Mouse (Mus musculus) hindbrain, embryonic 14.5 days (tissue): ENCODE measurements around the gene Btbd18. TPM values are rescaled to one million over a fixed set of nuclear protein-coding genes. Genes with fewer than 3 reads are reported as not detected.

ENCODE experiments used
- ATAC-seq: fragments of 200-750 bp; cut with Nextera tagmentation; 2 replicates; pipeline ENCODE4 v1.8.0; 2017; ENCODE audit warnings: moderate number of reproducible peaks, mild to moderate bottlenecking, moderate TSS enrichment, moderate library complexity; ENCODE audit not compliant: low FRiP score
- DNase-seq: peaks from one replicate; pipeline ENCODE4 v3.0.0-alpha.2; 2015; ENCODE audit warnings: low spot score
- H3K27ac ChIP-seq: fragments of 300-500 bp; sonication (generic); 2 replicates; pipeline ENCODE4 v1.5.1; 2014; ENCODE audit warnings: mild to moderate bottlenecking, moderate library complexity
- H3K27me3 ChIP-seq: fragments of 300-500 bp; sonication (generic); 2 replicates; pipeline ENCODE4 v1.6.1; 2014; ENCODE audit warnings: mild to moderate bottlenecking, low read length, mixed read lengths; ENCODE audit not compliant: control insufficient read depth, insufficient read depth
- H3K36me3 ChIP-seq: fragments of 300-500 bp; sonication (generic); replicated peaks from 2 replicates; pipeline ENCODE4 v1.6.1; 2014; ENCODE audit not compliant: control insufficient read depth, insufficient read depth
- H3K4me1 ChIP-seq: fragments of 300-500 bp; sonication (generic); replicated peaks from 2 replicates; pipeline ENCODE4 v1.6.1; 2014; ENCODE audit warnings: antibody characterized with exemption, low read length, mixed read lengths; ENCODE audit not compliant: control insufficient read depth, insufficient read depth
- H3K4me2 ChIP-seq: fragments of 300-500 bp; sonication (generic); replicated peaks from 2 replicates; pipeline ENCODE4 v1.6.1; 2014; ENCODE audit warnings: mild to moderate bottlenecking, moderate library complexity
- H3K4me3 ChIP-seq: fragments of 300-500 bp; sonication (generic); replicated peaks from 2 replicates; pipeline ENCODE4 v1.5.1; 2014; ENCODE audit warnings: mild to moderate bottlenecking, low read length
- H3K9ac ChIP-seq: fragments of 300-500 bp; sonication (generic); 2 replicates; pipeline ENCODE4 v1.6.1; 2014
- H3K9me3 ChIP-seq: fragments of 300-500 bp; sonication (generic); 2 replicates; pipeline ENCODE4 v1.6.1; 2016; ENCODE audit warnings: low read length; ENCODE audit not compliant: control insufficient read depth
- WGBS: fragments of 180-500 bp; shearing (Covaris S2); extraction: QIAGEN DNeasy Blood & Tissue Kit; methylation state at CpG from one replicate; pipeline ENCODE4 v1.1.7; 2014; 5-methylcytosine and 5-hydroxymethylcytosine counted together
- polyA plus RNA-seq: library from polyadenylated mRNA; unstranded; fragments of >200 nt; fragmentation: Nextera tagmentation; extraction: Ambion mirVana; gene quantifications from 2 replicates; pipeline ENCODE4 v1.2.1, GENCODE M21; 2014

The Btbd18 gene
- polyA plus RNA-seq, 1 experiment from 2014 or later: 0.16 TPM

DNA sequence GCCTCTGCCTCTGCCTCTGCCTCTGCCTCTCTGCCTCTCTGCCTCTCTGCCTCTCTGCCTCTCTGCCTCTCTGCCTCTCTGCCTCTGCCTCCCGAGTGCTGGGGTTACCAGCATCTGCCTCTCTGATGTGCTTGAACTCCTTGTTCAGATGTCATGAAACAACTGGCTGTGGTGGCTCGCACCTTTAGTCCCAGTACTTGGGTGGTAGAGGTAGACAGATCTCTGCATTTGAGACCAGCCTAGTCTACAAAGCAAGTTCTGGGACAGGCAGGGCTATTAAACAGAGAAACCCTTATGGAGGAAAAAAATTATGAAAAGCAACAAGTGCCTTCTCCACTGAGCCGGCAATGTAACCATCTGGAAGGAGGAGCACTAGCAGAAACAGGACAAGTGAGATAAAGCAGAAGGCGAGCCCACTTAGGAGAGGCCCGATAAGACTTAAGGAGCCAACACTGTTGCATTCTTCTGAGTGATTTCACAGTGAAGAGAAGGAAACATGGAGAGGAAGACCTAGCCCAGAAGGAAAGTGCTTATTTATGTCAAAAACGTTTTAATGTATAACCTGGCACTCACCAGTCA lies 23.8 kb downstream of the Btbd18 start:
- no peaks in the 10 kb centered on the region for H3K27me3 ChIP-seq
- ATAC-seq (no peak), DNase-seq (no peak)
- H3K9ac ChIP-seq: no peak overlapping the region
- WGBS: 87% methylated on average over 6 of the region's 6 CpGs
- no peak overlapping the region for H3K4me3 ChIP-seq
- peaks cover 7% of the 10 kb centered on the region for H3K4me1 ChIP-seq
- no peaks in the 10 kb centered on the region for H3K9me3 ChIP-seq
- H3K4me2 ChIP-seq: no peak overlapping the region
- H3K36me3 ChIP-seq: peaks cover 30% of the 10 kb centered on the region
- H3K27ac ChIP-seq: no peak overlapping the region

DNA sequence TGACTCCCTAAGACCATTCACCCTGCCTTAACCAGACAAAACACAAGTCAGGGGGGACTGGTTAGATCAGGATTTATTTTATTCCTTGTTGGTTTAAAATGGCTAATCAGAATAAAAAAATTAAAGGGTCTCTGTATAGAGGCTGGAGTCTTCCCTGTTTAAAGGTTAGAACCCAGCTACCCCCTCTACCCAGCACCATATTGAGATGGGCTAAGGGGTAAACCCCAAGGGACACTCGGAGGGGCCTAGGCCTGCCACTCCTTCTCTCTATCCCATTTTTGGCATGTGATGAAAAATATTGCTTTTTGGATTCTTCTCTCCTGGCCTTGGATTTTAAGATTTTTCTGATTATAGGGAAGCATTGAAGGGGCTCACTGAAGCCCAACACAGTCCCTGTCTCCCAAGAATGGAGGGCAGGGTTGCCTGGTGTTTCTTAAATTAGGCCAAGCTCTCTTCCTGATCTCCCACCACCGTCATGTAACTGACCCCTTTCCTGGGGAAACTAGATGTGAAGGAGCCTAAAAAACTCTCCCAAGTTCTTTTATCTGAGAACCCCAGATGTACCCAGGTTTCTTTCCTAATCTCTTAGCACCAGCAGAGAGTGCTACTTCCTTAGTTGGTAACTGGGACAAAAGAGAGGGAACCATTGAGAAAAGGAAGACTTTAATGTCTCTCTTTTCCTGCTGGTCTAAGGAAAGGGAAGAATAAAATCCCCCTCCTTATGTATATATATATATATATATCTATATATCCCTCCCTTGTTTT lies 29.4 kb downstream of the Btbd18 start:
- H3K36me3 ChIP-seq: peaks cover 84% of the 10 kb centered on the region
- H3K4me2 ChIP-seq: no peak overlapping the region
- H3K9me3 ChIP-seq: no peaks in the 10 kb centered on the region
- H3K27ac ChIP-seq: no peak overlapping the region
- WGBS: 88% methylated on average over 2 of the region's 2 CpGs
- DNase-seq: no peak
- H3K4me3 ChIP-seq: no peak overlapping the region
- no peak for ATAC-seq
- H3K4me1 ChIP-seq: no peaks in the 10 kb centered on the region
- no peaks in the 10 kb centered on the region for H3K27me3 ChIP-seq
- H3K9ac ChIP-seq: no peak overlapping the region

DNA sequence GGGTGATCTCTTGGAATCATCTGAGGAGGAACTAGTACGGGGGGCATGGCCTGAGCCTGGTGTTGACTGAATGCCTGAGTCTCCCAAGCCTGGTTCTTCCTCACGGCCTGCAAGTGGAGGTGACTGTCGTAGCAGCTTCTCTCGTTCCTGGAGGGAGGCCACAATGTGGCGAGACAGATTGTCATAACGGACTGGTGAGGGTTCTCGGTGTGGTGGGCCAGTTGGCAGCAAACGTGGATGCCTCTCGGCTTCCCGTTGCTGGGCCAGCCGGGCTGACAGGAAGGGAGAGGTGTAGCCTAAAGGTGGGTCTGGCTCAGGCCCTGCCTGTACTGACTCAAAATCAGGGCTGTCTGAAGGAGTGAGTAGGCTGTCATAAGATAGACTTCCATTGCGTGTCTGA lies 31.2 kb downstream of the Btbd18 start:
- no peak overlapping the region for H3K9ac ChIP-seq
- no peaks in the 10 kb centered on the region for H3K9me3 ChIP-seq
- no peak overlapping the region for H3K4me3 ChIP-seq
- no peaks in the 10 kb centered on the region for H3K27me3 ChIP-seq
- H3K27ac ChIP-seq: no peak overlapping the region
- H3K4me2 ChIP-seq: no peak overlapping the region
- ATAC-seq (no peak), DNase-seq (no peak)
- no peaks in the 10 kb centered on the region for H3K4me1 ChIP-seq
- H3K36me3 ChIP-seq: peaks cover 95% of the 10 kb centered on the region
- 92% methylated on average over 12 of the region's 12 CpGs for WGBS

DNA sequence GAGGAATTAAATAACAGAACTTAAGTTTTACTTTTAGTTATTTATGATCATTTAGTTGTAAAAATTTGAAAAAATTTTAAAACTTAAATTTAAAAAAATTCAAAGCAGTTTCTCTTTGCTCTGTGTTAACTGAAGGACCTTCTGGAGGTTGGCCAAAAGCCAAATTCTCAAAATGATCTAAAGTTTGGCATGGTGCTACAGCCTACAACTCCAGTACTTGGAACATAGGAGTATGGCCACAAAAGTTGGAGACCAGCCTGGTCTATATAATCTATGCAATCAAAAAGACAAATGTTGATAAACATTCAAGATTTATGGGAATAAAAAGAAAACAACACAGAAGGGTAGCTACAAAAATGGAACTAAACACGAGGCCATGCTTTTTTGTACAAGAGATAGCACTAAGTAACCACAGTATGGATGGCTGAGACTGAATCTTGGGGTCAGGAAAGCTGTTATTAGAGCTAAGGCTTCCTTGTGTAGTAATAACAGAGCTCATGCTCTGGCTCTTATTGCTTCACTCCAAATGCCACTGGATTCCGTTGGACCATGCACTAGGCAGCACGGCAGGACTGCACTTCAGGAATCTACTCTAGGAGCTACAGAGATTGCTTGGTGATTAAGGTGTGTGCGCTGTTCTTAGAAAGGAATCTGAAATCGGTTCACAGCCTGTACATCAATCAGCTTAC lies 36.3 kb downstream of the Btbd18 start:
- H3K27me3 ChIP-seq: no peaks in the 10 kb centered on the region
- 92% methylated on average over 5 of the region's 5 CpGs for WGBS
- H3K9me3 ChIP-seq: no peaks in the 10 kb centered on the region
- DNase-seq: no peak
- H3K4me1 ChIP-seq: no peaks in the 10 kb centered on the region
- no peak overlapping the region for H3K4me3 ChIP-seq
- no peak overlapping the region for H3K9ac ChIP-seq
- no peak for ATAC-seq
- no peak overlapping the region for H3K4me2 ChIP-seq
- peaks cover 79% of the 10 kb centered on the region for H3K36me3 ChIP-seq
- no peak overlapping the region for H3K27ac ChIP-seq

DNA sequence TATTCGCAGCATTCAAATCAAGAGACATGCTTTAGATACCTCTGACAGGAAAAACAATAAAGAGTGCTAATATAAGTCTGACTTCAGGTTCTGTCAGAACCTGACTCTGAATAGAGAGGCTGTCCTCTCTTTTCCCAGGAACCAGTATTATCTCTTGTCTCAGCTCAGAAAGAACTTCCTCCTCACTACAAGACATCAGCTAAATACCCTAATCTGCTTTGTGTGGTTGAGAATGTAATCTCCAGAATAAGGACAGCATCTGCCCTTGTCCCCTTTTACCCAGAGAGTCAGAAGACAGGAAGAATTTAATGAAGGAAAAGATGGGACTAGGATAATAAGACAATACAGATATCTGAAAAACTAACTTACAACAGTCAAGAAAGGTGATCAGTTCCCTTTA lies 44.6 kb downstream of the Btbd18 start:
- Histone ChIP-seq H3K4me2 (no peak overlapping the region), H3K27ac (no peak overlapping the region), H3K27me3 (no peaks in the 10 kb centered on the region), H3K4me3 (no peak overlapping the region), H3K9ac (no peak overlapping the region), H3K9me3 (no peaks in the 10 kb centered on the region), H3K4me1 (no peaks in the 10 kb centered on the region), H3K36me3 (peaks cover 76% of the 10 kb centered on the region)
- 98% methylated on average over 1 of the region's 1 CpGs for WGBS
- ATAC-seq (no peak), DNase-seq (no peak)

DNA sequence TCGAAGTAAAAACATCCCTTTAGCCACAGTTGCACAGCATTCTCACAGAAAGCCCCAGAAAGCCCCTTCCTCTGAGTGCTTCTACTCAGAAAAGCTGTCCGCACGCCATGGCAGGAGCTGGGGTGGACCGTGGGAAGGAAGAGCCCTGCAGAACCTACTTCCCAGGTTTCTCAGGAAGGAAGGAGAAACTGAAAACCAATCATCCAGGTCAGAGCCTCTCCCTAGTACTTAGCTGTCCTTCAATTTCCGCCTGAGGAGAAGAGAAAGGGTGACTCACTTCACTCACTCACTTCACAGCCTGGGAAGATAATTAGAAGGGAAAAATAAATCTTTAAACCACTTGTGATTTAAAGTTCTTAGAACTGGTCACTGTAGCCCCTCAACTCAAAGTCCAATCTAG lies 45.5 kb downstream of the Btbd18 start:
- Histone ChIP-seq H3K9ac (no peak overlapping the region), H3K27me3 (no peaks in the 10 kb centered on the region), H3K9me3 (no peaks in the 10 kb centered on the region), H3K4me1 (no peaks in the 10 kb centered on the region), H3K27ac (no peak overlapping the region), H3K36me3 (peaks cover 77% of the 10 kb centered on the region), H3K4me2 (no peak overlapping the region), H3K4me3 (no peak overlapping the region)
- DNase-seq (no peak), ATAC-seq (no peak)
- WGBS: 89% methylated on average over 5 of the region's 5 CpGs

DNA sequence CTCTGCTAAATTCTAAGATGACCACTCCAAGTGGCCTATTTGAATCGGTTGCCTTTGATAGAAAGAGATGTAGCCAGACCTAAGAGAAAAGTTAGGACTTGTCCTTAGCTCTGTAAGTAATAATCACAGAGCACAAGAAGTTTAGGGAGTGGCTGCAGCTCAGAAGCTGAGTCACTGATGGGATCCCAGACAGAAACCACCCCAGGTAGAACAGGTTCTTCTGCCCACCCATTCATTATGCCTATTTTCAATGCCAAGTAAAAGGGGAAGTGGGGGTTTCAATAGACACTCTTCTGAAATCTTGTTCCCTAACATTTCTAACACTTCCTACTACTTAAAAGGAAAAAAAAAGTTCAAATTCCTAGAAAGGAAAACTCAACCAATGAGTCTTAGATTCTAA lies 46.4 kb downstream of the Btbd18 start:
- no peak overlapping the region for H3K27ac ChIP-seq
- no peak overlapping the region for H3K4me2 ChIP-seq
- no peaks in the 10 kb centered on the region for H3K27me3 ChIP-seq
- 94% methylated on average over 1 of the region's 1 CpGs for WGBS
- H3K9me3 ChIP-seq: no peaks in the 10 kb centered on the region
- peaks cover 79% of the 10 kb centered on the region for H3K36me3 ChIP-seq
- no peak overlapping the region for H3K4me3 ChIP-seq
- no peaks in the 10 kb centered on the region; the same call in 1 of the 2 replicates for H3K4me1 ChIP-seq
- no peak overlapping the region for H3K9ac ChIP-seq
- ATAC-seq: no peak
- no peak for DNase-seq

DNA sequence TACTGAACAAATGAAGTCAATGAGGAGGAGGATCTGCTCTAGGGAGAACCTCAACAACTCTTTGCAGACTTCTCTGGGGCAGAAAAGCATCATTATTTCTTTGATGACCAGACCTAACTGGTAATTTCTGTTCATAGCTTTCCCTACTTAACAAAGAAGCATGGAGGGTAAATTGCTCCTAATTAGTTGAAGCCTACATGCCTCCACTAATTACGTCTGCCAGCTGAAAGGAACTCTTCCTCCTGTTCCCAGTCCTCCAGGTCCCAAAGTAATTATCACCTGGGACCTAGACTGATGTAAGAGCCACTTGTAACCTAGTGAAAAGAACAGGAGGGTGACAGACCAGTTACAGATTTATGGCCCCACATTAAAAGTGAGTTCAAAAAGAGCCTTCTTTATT lies 48.6 kb downstream of the Btbd18 start:
- H3K4me3 ChIP-seq: no peak overlapping the region
- DNase-seq: no peak
- H3K27me3 ChIP-seq: no peaks in the 10 kb centered on the region
- no peak overlapping the region for H3K4me2 ChIP-seq
- no peak overlapping the region for H3K27ac ChIP-seq
- WGBS: 56% methylated on average over 1 of the region's 1 CpGs
- ATAC-seq: no peak
- no peaks in the 10 kb centered on the region for H3K9me3 ChIP-seq
- no peak overlapping the region for H3K9ac ChIP-seq
- peaks cover 73% of the 10 kb centered on the region for H3K36me3 ChIP-seq
- no peaks in the 10 kb centered on the region; the same call in 1 of the 2 replicates for H3K4me1 ChIP-seq

DNA sequence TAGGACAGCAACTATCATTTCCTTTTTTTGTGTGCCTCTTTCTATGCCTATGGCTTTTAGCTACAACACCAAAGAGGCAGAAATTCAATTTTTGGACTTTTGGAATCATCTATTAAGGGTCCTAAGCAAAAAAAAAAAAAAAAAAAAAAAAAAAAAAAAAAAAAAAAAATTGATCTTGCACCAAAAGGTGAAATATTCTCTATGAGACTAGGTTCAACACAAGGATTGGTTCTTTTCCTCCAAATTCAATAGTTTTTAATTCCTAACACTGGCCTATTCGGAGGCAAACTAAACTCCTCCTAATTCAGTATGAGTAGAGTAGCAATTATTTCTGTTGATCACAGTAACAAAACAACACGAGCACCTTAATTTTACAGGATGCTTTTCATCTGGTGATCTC lies 53.0 kb downstream of the Btbd18 start:
- Histone ChIP-seq H3K27me3 (no peaks in the 10 kb centered on the region), H3K9me3 (no peaks in the 10 kb centered on the region), H3K36me3 (peaks cover 41% of the 10 kb centered on the region), H3K27ac (no peak overlapping the region), H3K4me3 (no peak overlapping the region), H3K9ac (no peak overlapping the region), H3K4me2 (no peak overlapping the region), H3K4me1 (peaks cover 16% of the 10 kb centered on the region)
- ATAC-seq: no peak
- 96% methylated on average over 2 of the region's 2 CpGs for WGBS
- no peak for DNase-seq
